ENCODE assay signal across 8 mouse cellular contexts in genomic region chr4:62506798-62507197, GRCm38 (mm10). TPM values are rescaled to one million over a fixed set of nuclear protein-coding genes. Genes with fewer than 3 reads are reported as not detected.
A peak's percentile ranks its signal among the peaks of the same experiment; 100 is the strongest.
DNase-seq lines count a peak whose midpoint lies in the region; ATAC-seq and TF ChIP-seq lines count a peak whose summit lies in the region.

No protein-coding gene starts in this region.

- H3K79me2 ChIP-seq in heart, adult 2 months (replicated peaks; ENCODE audit: control insufficient read depth, insufficient read depth, low read length), result no peaks in the 10 kb centered on the region
- H3K79me2 ChIP-seq in CH12.LX (replicated peaks; ENCODE audit: control insufficient read depth, extremely low read depth, insufficient read depth, poor library complexity, severe bottlenecking), result no peaks in the 10 kb centered on the region

- intact Hi-C loops in heart, adult 2 months (cut with DNase I), result loop anchor here (5.0 kb wide), 3 partner anchors 49 to 164 kb away; no protein-coding TSS in a partner anchor

- no peak overlapping the region for H3K4me2 ChIP-seq in heart, embryonic 12.5 days
- no peak overlapping the region for H3K4me2 ChIP-seq in CH12.LX (ENCODE audit: insufficient read depth, low read depth, poor library complexity, severe bottlenecking)
- no peak overlapping the region for H3K4me2 ChIP-seq in hindbrain, embryonic 11.5 days (replicated peaks; ENCODE audit: low read depth, low read length)
- H3K4me2 ChIP-seq in midbrain, embryonic 15.5 days, result no peak overlapping the region

- TF ChIP-seq EP300 in heart, adult 2 months (IDR thresholded peaks at IDR 0.05; ENCODE audit: insufficient read depth, low read depth, low read length), result 0 out of 2 replicates have a peak, but pooled peaks have one; percentile 40
- TF ChIP-seq EP300 in CH12.LX (IDR thresholded peaks at IDR 0.05; ENCODE audit: low read length), result no peak

- 0 out of 2 replicates have a peak, but pooled peaks have one; percentile 6 for TF ChIP-seq POLR2A in heart, adult 2 months (IDR thresholded peaks at IDR 0.05; ENCODE audit: insufficient read depth, low read depth, low read length)
- peak; percentile 37; the same call in 1 of the 2 replicates for TF ChIP-seq POLR2A in CH12.LX (IDR thresholded peaks at IDR 0.05; ENCODE audit: low read depth, low read length)

- dilution Hi-C loops in CH12.LX (cut with MboI; ENCODE audit: extremely low pct_ligation_motif_present, extremely low pct_unique_long_range_greater_than_20kb, low sequenced_read_pairs), result no loop called here

- in situ Hi-C loops in CH12.LX (cut with MboI; ENCODE audit: low pct_ligation_motif_present, low pct_unique_long_range_greater_than_20kb, low sequenced_read_pairs), result loop anchor here (5.0 to 10.0 kb wide), 2 partner anchors 79 to 102 kb away; partner anchors contain the start of genes Cdc26 and Prpf4

- H3K4me1 ChIP-seq in heart, adult 2 months (ENCODE audit: control insufficient read depth, insufficient read depth, low read length), result peaks cover 4% of the 10 kb centered on the region; the same call in 1 of the 2 replicates
- H3K4me1 ChIP-seq in heart, embryonic 12.5 days (replicated peaks), result peaks cover 8% of the 10 kb centered on the region; the same call in 1 of the 2 replicates
- H3K4me1 ChIP-seq in CH12.LX (ENCODE audit: control insufficient read depth in 1 of 2, insufficient read depth in 2 of 2), result peaks cover 0 to 9% of the 10 kb centered on the region in 2 experiments; a peak in 1 of 4 replicates
- H3K4me1 ChIP-seq in hindbrain, embryonic 11.5 days (replicated peaks; ENCODE audit: control insufficient read depth, insufficient read depth, low read length), result no peaks in the 10 kb centered on the region
- 0 out of 2 replicates have a peak, but pooled peaks cover 2% of the 10 kb centered on the region for H3K4me1 ChIP-seq in midbrain, embryonic 15.5 days

- WGBS in heart, adult 2 months, result 31% methylated on average over 2 of the region's 2 CpGs
- 59% methylated on average over 2 of the region's 2 CpGs for WGBS in heart, embryonic 12.5 days
- WGBS in hindbrain, embryonic 11.5 days, result 60% methylated on average over 2 of the region's 2 CpGs
- WGBS in midbrain, embryonic 15.5 days, result 80% methylated on average over 2 of the region's 2 CpGs

- peak overlapping the region; percentile 21; the same call in 1 of the 2 replicates for H3K27ac ChIP-seq in heart, adult 2 months
- H3K27ac ChIP-seq in heart, embryonic 12.5 days (ENCODE audit: poor library complexity, severe bottlenecking), result no peak overlapping the region
- H3K27ac ChIP-seq in CH12.LX (ENCODE audit: insufficient read depth, low read depth), result no peak overlapping the region
- H3K27ac ChIP-seq in hindbrain, embryonic 11.5 days (ENCODE audit: low read depth, low read length), result no peak overlapping the region
- H3K27ac ChIP-seq in midbrain, embryonic 15.5 days, result no peak overlapping the region

- H3K27me3 ChIP-seq in heart, adult 2 months (ENCODE audit: control insufficient read depth, insufficient read depth, low read length), result no peaks in the 10 kb centered on the region
- H3K27me3 ChIP-seq in heart, embryonic 12.5 days (replicated peaks), result no peaks in the 10 kb centered on the region
- no peaks in the 10 kb centered on the region for H3K27me3 ChIP-seq in CH12.LX (replicated peaks)
- no peaks in the 10 kb centered on the region for H3K27me3 ChIP-seq in hindbrain, embryonic 11.5 days (ENCODE audit: control insufficient read depth, insufficient read depth, low read length)
- no peaks in the 10 kb centered on the region for H3K27me3 ChIP-seq in midbrain, embryonic 15.5 days (replicated peaks)

- no peak overlapping the region for H3K9ac ChIP-seq in heart, adult 2 months (ENCODE audit: low read depth, low read length)
- no peak overlapping the region for H3K9ac ChIP-seq in heart, embryonic 12.5 days
- no peak overlapping the region for H3K9ac ChIP-seq in CH12.LX (ENCODE audit: insufficient read depth, low read depth)
- no peak overlapping the region for H3K9ac ChIP-seq in hindbrain, embryonic 11.5 days (ENCODE audit: low read depth, low read length)
- no peak overlapping the region for H3K9ac ChIP-seq in midbrain, embryonic 15.5 days

- ATAC-seq in heart, embryonic 12.5 days (ENCODE audit: insufficient number of reproducible peaks, low FRiP score), result no peak
- no peak for ATAC-seq in hindbrain, embryonic 11.5 days (ENCODE audit: low FRiP score)
- no peak for ATAC-seq in midbrain, embryonic 15.5 days (replicated peaks)

- peak; percentile 88 for TF ChIP-seq RAD21 in CH12.LX (IDR thresholded peaks at IDR 0.05; ENCODE audit: low read depth, low read length)

- no peaks in the 10 kb centered on the region for H3K36me3 ChIP-seq in heart, adult 2 months (ENCODE audit: control insufficient read depth, insufficient read depth, low read length)
- H3K36me3 ChIP-seq in heart, embryonic 12.5 days, result peaks cover 46% of the 10 kb centered on the region
- peaks cover 41 to 51% of the 10 kb centered on the region in 2 experiments for H3K36me3 ChIP-seq in CH12.LX (replicated peaks in 1 of 2; ENCODE audit: control insufficient read depth in 1 of 2, insufficient read depth in 1 of 2, low read length in 1 of 2)
- H3K36me3 ChIP-seq in hindbrain, embryonic 11.5 days (ENCODE audit: control insufficient read depth, insufficient read depth, low read length), result no peaks in the 10 kb centered on the region
- H3K36me3 ChIP-seq in midbrain, embryonic 15.5 days (replicated peaks), result peaks cover 39% of the 10 kb centered on the region

- H3K4me3 ChIP-seq in heart, adult 2 months, result no peak overlapping the region
- H3K4me3 ChIP-seq in heart, embryonic 12.5 days, result no peak overlapping the region
- H3K4me3 ChIP-seq in CH12.LX (replicated peaks in 1 of 3; ENCODE audit: low read depth in 2 of 3, low read length in 2 of 3, poor library complexity in 1 of 3), result no peak overlapping the region
- H3K4me3 ChIP-seq in hindbrain, embryonic 11.5 days (ENCODE audit: low read depth, low read length), result no peak overlapping the region
- no peak overlapping the region for H3K4me3 ChIP-seq in midbrain, embryonic 15.5 days

- peak in 1 of 2 experiments; percentile 39 for DNase-seq in heart, adult 2 months
- DNase-seq in CH12.LX (ENCODE audit: extremely low read depth) (peak; percentile 68), liver (peak; percentile 60)
- DNase-seq in cerebellum, adult 9-11 months, result peak; percentile 69
- peak; percentile 39 to 51 for DNase-seq in thymus, postnatal 10 days (ENCODE audit: low spot score in 2 of 2)
- DNase-seq in hindbrain, embryonic 11.5 days (ENCODE audit: low spot score), result no peak

- H3K9me3 ChIP-seq in heart, embryonic 12.5 days (replicated peaks), result no peaks in the 10 kb centered on the region
- H3K9me3 ChIP-seq in CH12.LX (replicated peaks; ENCODE audit: low read length), result no peaks in the 10 kb centered on the region
- H3K9me3 ChIP-seq in hindbrain, embryonic 11.5 days (ENCODE audit: control insufficient read depth, low read length), result no peaks in the 10 kb centered on the region
- H3K9me3 ChIP-seq in midbrain, embryonic 15.5 days, result no peaks in the 10 kb centered on the region

- peak; percentile 71 for TF ChIP-seq CTCF in heart, adult 2 months (IDR thresholded peaks at IDR 0.05)
- peak in 1 of 2 experiments; percentile 92; a peak in 3 of 4 replicates for TF ChIP-seq CTCF in CH12.LX (conservative IDR thresholded peaks at IDR 0.05 in 1 of 2, IDR thresholded peaks at IDR 0.05 in 1 of 2; ENCODE audit: low read depth in 2 of 2, low read length in 2 of 2)

RNA-seq across cellular contexts. Expression of gene Hdhd3, which starts 3.5 kb away (rescaled TPM):
- total RNA-seq in heart, adult 2 months (2021), result 1 to 10 TPM; 3.9 to 4.0 TPM
- polyA plus RNA-seq in heart, adult 2 months (2012; rRNA removed), result 9.0 and 11.2 TPM in 2 replicates
- polyA plus RNA-seq in heart, embryonic 12.5 days (2016; fragmentation: Nextera tagmentation; extraction: Ambion mirVana), result 7.0 and 8.0 TPM in 2 replicates
- 4.7 and 6.1 TPM in 2 replicates for total RNA-seq in CH12.LX (2012; rRNA removed)
- 2.9 and 4.5 TPM in 2 replicates for total RNA-seq in CH12.LX (2014; rRNA removed)
- 4.7 and 5.3 TPM in 2 replicates for polyA plus RNA-seq in CH12.LX (2012; ENCODE audit: insufficient read length, low read depth)
- 13.7 and 16.7 TPM in 2 replicates for polyA plus RNA-seq in hindbrain, embryonic 11.5 days (2014; fragmentation: Nextera tagmentation; extraction: Ambion mirVana)
- 12.7 and 14.5 TPM in 2 replicates for polyA plus RNA-seq in midbrain, embryonic 15.5 days (2015; fragmentation: Nextera tagmentation; extraction: Ambion mirVana)

RNA-seq across cellular contexts. Expression of gene Alad, which starts 12.9 kb away (rescaled TPM):
- total RNA-seq in heart, adult 2 months (2021), result 10 to 100 TPM; 65.6 to 70.8 TPM
- 123 and 126 TPM in 2 replicates for polyA plus RNA-seq in heart, adult 2 months (2012; rRNA removed)
- polyA plus RNA-seq in heart, embryonic 12.5 days (2016; fragmentation: Nextera tagmentation; extraction: Ambion mirVana), result 74.3 and 80.0 TPM in 2 replicates
- total RNA-seq in CH12.LX (2012; rRNA removed) (79.0 and 84.2 TPM in 2 replicates), CH12.LX (2014; rRNA removed) (33.3 and 35.1 TPM in 2 replicates)
- 71.5 and 78.2 TPM in 2 replicates for polyA plus RNA-seq in CH12.LX (2012; ENCODE audit: insufficient read length, low read depth)
- 77.5 and 80.1 TPM in 2 replicates for polyA plus RNA-seq in hindbrain, embryonic 11.5 days (2014; fragmentation: Nextera tagmentation; extraction: Ambion mirVana)
- 71.2 and 72.1 TPM in 2 replicates for polyA plus RNA-seq in midbrain, embryonic 15.5 days (2015; fragmentation: Nextera tagmentation; extraction: Ambion mirVana)

RNA-seq across cellular contexts. Expression of gene Pole3, which starts 18.1 kb away (rescaled TPM):
- total RNA-seq in heart, adult 2 months (2021), result 10 to 100 TPM; 16.1 to 19.1 TPM
- 10.5 and 18.0 TPM in 2 replicates for polyA plus RNA-seq in heart, adult 2 months (2012; rRNA removed)
- 53.6 and 59.9 TPM in 2 replicates for polyA plus RNA-seq in heart, embryonic 12.5 days (2016; fragmentation: Nextera tagmentation; extraction: Ambion mirVana)
- total RNA-seq in CH12.LX (2012; rRNA removed) (32.1 and 43.7 TPM in 2 replicates), CH12.LX (2014; rRNA removed) (69.8 and 74.6 TPM in 2 replicates)
- polyA plus RNA-seq in CH12.LX (2012; ENCODE audit: insufficient read length, low read depth), result 87.5 and 98.9 TPM in 2 replicates
- polyA plus RNA-seq in hindbrain, embryonic 11.5 days (2014; fragmentation: Nextera tagmentation; extraction: Ambion mirVana), result 116 and 117 TPM in 2 replicates
- 58.9 and 62.2 TPM in 2 replicates for polyA plus RNA-seq in midbrain, embryonic 15.5 days (2015; fragmentation: Nextera tagmentation; extraction: Ambion mirVana)

RNA-seq across cellular contexts. Expression of gene 4933430I17Rik, which starts 18.4 kb away (rescaled TPM):
- total RNA-seq in heart, adult 2 months (2021), result not detected
- polyA plus RNA-seq in heart, adult 2 months (2012; rRNA removed), result not detected in 2 replicates
- 0.31 and 0.43 TPM in 2 replicates for polyA plus RNA-seq in heart, embryonic 12.5 days (2016; fragmentation: Nextera tagmentation; extraction: Ambion mirVana)
- total RNA-seq in CH12.LX (2012; rRNA removed) (0.21 and 0.30 TPM in 2 replicates), CH12.LX (2014; rRNA removed) (0.34 and 0.52 TPM in 2 replicates)
- 1.8 and 1.9 TPM in 2 replicates for polyA plus RNA-seq in CH12.LX (2012; ENCODE audit: insufficient read length, low read depth)
- polyA plus RNA-seq in hindbrain, embryonic 11.5 days (2014; fragmentation: Nextera tagmentation; extraction: Ambion mirVana), result 0.91 and 1.8 TPM in 2 replicates
- 0.52 and 1.2 TPM in 2 replicates for polyA plus RNA-seq in midbrain, embryonic 15.5 days (2015; fragmentation: Nextera tagmentation; extraction: Ambion mirVana)

RNA-seq across cellular contexts. Expression of gene Bspry, which starts 26.9 kb away (rescaled TPM):
- total RNA-seq in heart, adult 2 months (2021), result under 1 TPM; 0.09 to 0.13 TPM
- 0.41 and 1.2 TPM in 2 replicates for polyA plus RNA-seq in heart, adult 2 months (2012; rRNA removed)
- 0.49 and 0.64 TPM in 2 replicates for polyA plus RNA-seq in heart, embryonic 12.5 days (2016; fragmentation: Nextera tagmentation; extraction: Ambion mirVana)
- total RNA-seq in CH12.LX (2012; rRNA removed) (1.1 and 1.2 TPM in 2 replicates), CH12.LX (2014; rRNA removed) (0.86 and 0.95 TPM in 2 replicates)
- polyA plus RNA-seq in CH12.LX (2012; ENCODE audit: insufficient read length, low read depth), result 0.53 and 1.2 TPM in 2 replicates
- polyA plus RNA-seq in hindbrain, embryonic 11.5 days (2014; fragmentation: Nextera tagmentation; extraction: Ambion mirVana), result 0.94 and 1.0 TPM in 2 replicates
- polyA plus RNA-seq in midbrain, embryonic 15.5 days (2015; fragmentation: Nextera tagmentation; extraction: Ambion mirVana), result 0.60 and 1.0 TPM in 2 replicates
